Mouse (Mus musculus) ES-E14 (cell line): ENCODE data around the gene Gamt.

ENCODE experiments used
- HCFC1 ChIP-seq: IDR thresholded peaks from 2 replicates; pipeline ENCODE4 v1.6.1; 2012; ENCODE audit warnings: low read length, inconsistent platforms, borderline replicate concordance; ENCODE audit not compliant: insufficient read depth
- MAFK ChIP-seq: IDR thresholded peaks from 2 replicates; pipeline ENCODE4 v1.6.1; 2014; ENCODE audit warnings: mild to moderate bottlenecking, low read depth, low read length, inconsistent platforms; ENCODE audit not compliant: insufficient read depth
- ZC3H11A ChIP-seq: IDR thresholded peaks from 2 replicates; pipeline ENCODE4 v1.6.1; 2012; ENCODE audit warnings: low read depth, mild to moderate bottlenecking, inconsistent platforms, low read length, borderline replicate concordance

DNA sequence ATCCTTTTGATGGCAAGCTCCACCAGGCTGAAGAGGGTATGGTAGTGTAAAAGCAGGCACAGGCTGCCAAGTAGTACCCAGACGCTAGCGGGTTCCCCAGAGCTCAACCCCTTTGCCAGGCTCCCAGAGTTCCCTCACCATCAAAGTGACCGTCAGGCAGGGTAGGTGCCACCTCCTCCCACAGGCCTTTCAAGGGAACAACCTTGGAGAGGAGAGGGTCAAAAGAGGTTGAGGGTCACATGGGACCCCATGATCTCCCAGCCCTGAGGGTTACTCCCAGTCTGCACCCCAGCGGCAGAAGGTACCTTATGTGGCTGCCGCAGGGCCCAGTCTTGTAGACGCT is 1.4 kb downstream of the Gamt start:
- TF ChIP-seq MAFK (no peak), ZC3H11A (no peak), HCFC1 (no peak)
